Mouse (Mus musculus) kidney, adult 9 months (tissue): ENCODE measurements around the gene Adam6b.
"Not testable (repeated sequence)": the region's sequence is repeated elsewhere in the genome, so short reads cannot be mapped to it uniquely, and the experiment has no call there.

Experiments used
- DNase-seq: peaks from one replicate; pipeline ENCODE4 v3.0.0; 2022

Gene Adam6b

DNA sequence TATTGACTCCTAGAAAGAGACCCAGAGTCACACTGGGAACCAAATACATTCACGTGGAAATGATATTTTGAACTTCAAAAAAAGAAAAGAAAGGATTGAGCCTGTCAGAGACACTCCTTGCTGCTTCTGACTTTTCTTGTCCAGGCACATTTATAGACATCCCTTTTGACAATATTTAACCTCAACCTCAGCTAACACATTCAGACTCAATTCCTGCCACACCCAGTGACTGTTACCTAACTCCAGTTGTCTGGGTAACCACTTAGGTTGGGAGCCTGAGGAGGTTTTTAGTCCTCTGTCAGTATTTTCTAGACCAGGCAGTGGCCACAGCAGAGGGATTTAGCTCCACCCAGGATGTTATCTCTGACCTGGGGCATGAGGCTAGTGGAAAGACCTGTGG lies at the start of gene Adam6b:
TSS of gene Adam6b (plus strand) at position 301 of the 400 bp plus-strand sequence.
- DNase-seq, result not testable (repeated sequence)

DNA sequence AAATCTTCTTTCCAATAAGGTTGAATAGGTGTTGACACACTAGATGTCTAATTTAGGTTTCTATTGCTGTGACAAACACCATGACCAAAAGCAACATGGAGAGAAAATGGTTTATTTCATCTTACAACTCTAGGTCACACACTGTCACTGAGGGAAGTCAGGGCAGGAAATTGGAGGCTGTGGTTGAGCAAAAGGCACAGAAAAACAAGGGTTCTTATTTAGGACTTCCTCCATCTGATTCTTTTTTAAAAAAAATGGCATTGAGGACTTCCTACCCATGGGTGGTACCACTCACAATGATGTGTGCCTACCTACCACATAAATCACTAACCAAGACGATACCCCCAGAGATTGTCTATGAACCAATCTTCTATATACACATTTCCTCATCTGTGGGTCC lies 43.2 kb upstream of the Adam6b start:
- no peak for DNase-seq

DNA sequence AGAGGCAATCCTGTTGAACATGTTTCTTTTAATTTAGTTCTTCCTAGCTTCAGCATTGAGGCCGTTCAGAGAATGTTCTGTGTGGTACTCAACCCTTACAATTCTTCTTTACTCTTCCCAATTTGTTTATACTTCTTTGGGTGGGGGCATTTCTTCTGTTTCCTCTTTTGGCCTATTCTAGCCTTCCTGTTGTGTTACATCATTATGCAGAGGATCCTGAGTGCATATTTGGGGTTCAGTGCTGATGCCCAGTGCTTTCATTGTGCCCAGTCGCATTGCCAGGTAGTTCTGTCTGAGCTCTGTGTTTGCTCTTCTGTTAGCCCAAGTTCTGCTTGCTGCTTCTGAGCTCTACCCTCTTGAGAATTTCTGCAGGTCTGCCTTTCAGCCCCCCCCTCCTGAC lies 13.1 kb upstream of the Adam6b start:
- DNase-seq, result no peak

DNA sequence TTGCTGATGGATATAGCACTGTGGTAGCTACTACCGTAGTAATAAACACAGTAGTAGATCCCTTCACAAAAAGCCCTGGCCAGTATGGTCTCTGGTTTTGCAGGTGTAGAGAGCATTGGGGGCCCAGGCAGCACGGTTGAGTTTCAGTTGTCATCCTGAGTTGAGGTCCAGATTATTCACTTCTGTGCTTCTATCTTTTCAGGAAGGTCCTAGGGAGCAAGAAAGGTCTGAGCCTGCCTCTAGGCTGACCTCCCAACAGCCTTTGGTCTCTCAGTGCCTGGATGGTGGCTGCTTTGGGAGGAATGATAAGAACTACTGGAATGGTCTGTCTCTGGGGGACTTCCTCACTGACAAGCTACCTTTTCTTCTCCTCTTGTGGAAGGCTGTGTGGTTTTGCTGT lies 7.2 kb upstream of the Adam6b start:
- no peak for DNase-seq

DNA sequence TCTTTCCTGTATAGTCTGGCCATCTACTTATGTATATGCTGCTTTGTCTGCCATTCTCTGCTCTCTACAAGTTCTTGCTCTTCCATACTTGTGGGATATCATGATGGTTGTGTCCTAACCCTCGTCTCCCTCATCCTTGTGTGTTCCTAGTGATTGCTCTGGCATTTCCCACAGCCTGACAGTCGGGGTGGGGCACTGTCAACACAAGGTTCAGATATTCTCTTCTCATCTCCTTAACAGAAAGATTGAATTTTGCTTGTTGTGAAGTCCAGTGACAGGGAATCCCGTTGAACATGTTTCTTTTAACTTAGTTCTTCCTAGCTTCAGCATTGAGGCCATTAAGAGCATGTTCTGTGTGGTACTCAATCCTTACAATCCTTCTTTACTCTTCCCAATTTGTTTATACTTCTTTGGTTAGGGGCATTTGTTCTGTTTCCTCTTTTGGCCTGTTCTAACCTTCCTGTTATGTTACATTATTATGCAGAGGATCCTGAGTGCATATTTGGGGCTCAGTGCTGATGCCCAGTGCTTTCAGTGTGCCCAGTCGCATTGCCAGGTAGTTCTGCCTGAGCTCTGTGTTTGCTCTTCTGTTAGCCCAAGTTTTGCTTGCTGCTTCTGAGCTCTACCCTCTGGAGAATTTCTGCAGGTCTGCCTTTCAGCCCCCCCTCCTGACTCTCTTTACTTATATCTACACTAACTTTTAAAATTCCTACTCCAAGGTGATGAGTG lies 6.5 kb upstream of the Adam6b start:
- DNase-seq, result no peak

DNA sequence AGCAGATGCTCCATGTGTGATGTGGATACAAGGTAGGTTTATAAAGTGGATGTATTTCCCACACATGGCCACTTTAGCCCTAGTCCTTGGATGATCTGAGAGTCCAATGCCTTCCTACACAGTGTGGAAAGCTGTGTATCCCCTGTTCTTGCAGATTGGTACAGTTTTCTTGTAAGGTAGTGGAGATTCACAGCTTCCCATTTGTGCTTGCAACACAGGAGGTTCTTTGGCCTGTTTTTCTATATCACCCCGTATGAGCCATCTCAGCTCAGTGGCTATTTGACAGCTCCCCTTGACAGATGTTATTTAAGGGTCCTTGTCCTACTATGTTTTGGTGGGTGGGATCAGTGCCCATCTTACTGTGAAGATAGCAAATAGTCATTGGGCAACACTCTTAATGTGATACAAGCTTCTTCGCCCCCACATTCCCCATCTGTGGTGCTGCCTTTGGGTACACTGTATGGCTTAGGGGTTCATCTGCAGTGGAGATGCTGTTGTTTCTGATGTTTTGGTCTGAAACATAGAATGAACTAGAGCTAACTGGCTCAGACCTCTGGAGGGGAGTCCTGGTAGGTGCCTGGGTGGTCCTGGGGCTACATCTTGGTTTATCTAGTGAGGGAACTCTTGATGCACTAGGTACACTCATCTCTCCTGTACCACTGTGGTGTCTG lies 5.7 kb upstream of the Adam6b start:
- no peak for DNase-seq

DNA sequence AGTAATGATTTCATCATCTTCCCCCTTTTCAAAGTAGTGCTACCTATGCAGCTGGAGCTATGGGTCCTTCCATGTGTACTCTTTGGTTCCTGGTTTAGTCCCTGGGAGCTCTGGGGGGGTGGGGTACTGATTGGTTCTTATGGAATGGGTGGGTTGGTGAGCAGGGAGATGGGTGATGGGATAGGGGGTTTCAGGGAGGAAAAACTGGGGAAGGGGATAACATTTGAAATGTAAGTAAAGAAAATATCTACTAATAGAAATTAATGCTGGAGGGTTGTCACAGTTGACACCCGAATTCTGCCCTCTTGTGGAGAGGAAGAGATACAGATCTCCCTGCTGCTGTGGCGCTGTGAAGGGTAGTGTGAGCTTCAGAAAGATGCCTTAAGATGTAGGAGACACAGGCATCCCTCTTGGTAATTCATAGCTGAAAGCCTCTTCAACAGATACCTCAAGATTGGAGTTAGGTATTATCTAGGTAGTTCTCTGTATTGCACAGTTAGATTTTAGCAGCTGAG lies 4.3 kb upstream of the Adam6b start:
- DNase-seq, result no peak

DNA sequence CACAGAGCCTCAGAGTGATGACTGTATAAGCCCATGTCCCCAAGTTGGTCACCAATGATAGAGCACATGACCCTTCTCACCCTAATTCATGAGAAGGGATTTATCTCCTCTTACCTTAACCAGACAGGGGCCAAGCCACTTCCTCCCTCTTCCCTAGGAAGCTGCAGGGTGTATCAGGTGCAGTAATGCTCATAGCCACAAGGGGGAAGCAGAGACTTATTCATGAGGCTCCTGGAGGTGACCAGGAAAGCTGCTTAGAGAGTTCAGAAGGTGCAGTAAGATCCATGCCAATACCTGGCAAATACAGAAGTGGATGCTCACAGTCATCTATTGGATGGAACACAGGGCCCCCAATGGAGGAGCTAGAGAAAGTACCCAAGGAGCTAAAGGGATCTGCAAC lies 1.6 kb upstream of the Adam6b start:
- DNase-seq, result peak; percentile 80

DNA sequence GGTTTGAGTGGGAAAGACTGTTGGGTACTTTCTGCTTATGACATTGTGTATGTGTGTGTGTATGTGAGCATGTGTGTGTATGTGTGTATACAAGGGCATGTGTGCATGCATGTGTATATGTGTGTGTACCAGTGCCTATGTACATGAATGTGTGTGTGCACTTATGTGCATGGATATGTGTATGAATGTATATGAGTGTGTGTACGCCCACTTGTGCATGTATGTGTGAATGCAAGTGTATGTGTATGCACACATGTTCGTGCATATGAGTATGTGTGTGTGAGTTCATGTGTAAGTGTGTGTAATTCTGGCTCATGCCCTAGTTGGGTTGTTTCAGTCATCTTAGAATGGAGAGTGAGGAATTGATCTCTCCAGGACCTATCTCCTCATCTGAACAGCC lies 36.6 kb downstream of the Adam6b start:
- no peak for DNase-seq
